Mouse (Mus musculus): ENCODE data around the gene Cacna1i. TPM values are rescaled to one million over a fixed set of nuclear protein-coding genes. Genes with fewer than 3 reads are reported as not detected.

The Cacna1i gene
- total RNA-seq, 2 experiments from 2014 or later = not detected

DNA sequence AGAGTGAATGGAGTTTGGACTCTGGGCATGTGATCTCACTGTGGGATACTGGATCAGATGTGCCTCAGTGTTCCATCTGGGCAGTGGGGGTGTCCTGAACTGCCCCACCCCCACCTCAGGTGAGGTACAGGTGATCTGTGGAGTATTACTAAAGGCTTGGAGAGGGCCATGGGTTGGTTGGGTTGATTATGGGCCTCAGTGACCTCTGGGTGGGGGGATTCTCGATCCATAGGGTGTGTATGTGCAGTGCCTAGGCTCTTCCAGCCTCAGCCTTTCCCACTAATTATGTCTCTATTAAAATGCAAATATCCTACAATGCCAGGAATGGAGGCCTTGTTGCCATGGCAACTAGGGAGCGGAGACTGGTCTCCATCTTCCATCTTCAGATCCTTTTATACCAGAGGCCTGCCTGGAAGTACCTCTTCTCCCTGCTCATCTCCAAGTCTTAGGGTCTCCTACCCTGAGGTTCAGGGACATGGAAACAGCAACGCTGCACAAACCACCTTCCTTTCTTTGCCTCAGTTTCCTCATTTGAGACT is 15.1 kb upstream of the Cacna1i start:
- no peak for ATAC-seq (ENCODE audit: poor library complexity, severe bottlenecking)

GRCm38 (mm10) chr15:80277107-80277506 is 9.9 kb upstream of the Cacna1i start:
- ATAC-seq (ENCODE audit: poor library complexity, severe bottlenecking) = no peak

- ATAC-seq (ENCODE audit: poor library complexity, severe bottlenecking) = no peak
Observed at GRCm38 (mm10) chr15:80277625-80278024, 9.4 kb upstream of the Cacna1i start.

- ATAC-seq (ENCODE audit: poor library complexity, severe bottlenecking) = no peak
Observed at GRCm38 (mm10) chr15:80278121-80278759, 8.8 kb upstream of the Cacna1i start.

DNA sequence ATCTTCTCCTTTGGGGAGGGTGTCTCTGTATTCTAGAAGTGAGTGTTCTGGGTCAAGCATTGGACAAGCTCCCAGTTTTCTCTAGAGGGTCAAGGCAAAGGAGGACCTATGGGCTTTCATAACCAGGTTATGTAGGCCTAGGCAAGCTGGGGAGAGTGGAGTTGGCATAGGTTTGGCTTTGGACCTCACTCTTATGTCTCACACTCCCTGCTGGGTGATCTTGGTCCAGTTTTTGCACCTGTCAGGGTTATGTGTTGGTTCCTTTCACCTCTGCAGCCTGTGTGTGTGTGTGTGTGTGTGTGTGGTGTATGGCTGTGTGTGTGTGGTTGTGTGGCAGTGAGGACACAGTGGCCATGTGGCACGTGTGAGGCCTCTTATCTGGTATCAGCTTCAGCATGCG is 8.0 kb upstream of the Cacna1i start:
- ATAC-seq (ENCODE audit: poor library complexity, severe bottlenecking) = no peak

- peak; percentile 49; the same call in 1 of the 2 replicates for ATAC-seq (ENCODE audit: poor library complexity, severe bottlenecking)
Observed at GRCm38 (mm10) chr15:80280646-80281045, 6.4 kb upstream of the Cacna1i start.

GRCm38 (mm10) chr15:80288036-80288435 is 998 bp downstream of the Cacna1i start:
- ATAC-seq (ENCODE audit: poor library complexity, severe bottlenecking) = no peak

DNA sequence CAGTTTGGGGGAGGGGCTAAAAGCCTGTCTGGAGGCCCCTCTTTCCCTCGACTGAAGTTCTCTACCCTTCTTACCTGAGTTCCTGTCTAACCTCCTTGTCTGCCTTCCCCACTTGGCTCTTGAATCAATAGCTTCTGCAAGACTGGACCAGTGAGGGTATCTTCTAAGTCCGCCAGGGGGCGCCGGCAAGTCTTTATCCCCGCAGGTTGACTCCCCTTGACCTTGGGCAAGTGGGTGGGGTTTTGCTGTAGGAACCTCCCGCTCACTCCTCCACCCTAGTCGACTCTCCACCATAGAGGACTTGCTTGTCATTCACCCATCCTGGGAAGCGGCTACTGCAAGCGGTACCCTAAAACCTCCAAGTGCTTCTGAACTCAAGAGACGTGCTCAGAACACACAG is 2.4 kb downstream of the Cacna1i start:
- ATAC-seq (ENCODE audit: poor library complexity, severe bottlenecking) = peak; percentile 59; the same call in 1 of the 2 replicates

DNA sequence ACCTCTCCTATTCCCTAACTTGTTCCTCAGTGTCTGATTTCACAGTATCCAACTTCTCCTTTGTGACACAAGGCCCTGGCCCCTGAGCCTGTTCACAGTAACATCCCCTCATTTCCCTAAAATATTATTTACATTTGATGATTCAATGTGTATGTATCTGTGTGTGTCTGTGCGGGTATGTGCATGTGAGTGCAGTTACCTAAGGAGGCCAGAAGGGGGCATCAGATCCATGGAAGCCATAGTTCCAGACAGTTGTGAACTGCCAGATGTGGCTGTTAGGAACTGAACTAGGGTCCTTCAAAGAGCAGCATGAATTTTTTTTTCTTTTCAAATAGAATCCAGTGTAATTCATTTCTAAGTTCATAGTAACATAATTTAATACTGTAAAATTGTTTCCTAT is 10.1 kb downstream of the Cacna1i start:
- ATAC-seq (ENCODE audit: poor library complexity, severe bottlenecking) = no peak

GRCm38 (mm10) chr15:80303779-80304178 is 16.7 kb downstream of the Cacna1i start:
- ATAC-seq (ENCODE audit: poor library complexity, severe bottlenecking) = no peak

DNA sequence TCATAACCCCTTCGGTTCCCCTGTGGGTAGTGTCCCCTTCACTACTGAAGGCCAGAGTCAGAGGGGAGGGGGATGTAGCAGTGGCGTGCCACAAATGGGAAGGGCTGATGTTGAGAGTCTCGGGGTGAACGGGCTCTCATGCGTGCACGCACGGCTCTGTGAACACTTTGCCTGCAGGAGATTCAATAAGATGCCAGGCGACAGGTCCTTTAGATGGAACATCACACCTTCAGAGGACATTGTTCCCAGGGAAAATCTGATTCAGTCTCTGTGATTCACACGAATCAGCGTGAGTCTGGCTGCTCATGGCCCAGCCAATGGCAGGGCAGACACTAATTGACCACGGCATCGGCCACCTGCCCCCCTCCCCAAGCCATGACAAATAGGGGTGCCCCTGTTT is 17.1 kb downstream of the Cacna1i start:
- no peak for ATAC-seq (ENCODE audit: poor library complexity, severe bottlenecking)

DNA sequence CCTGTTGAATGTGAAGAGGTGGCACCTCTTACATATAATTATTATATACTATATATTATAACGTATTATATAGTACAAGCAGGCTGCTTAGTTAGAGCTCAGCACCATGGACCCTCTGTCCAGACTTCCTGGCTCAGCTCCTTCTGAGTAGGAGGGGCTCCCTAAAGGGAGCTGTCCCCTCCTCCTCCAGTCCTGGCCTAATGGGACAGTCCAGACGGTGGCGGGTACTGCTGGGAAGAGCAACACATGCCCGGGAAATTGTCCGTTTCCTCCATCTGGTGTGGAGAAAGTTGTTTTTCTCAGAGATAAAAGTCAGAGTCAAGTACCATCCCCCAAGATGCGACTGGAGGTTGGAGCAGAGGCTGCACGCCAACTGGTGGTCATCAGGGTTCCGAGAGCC is 19.1 kb downstream of the Cacna1i start:
- no peak for ATAC-seq (ENCODE audit: poor library complexity, severe bottlenecking)

- no peak for ATAC-seq (ENCODE audit: poor library complexity, severe bottlenecking)
Observed at GRCm38 (mm10) chr15:80314731-80315130, 27.7 kb downstream of the Cacna1i start.

GRCm38 (mm10) chr15:80316966-80317634 is 30.1 kb downstream of the Cacna1i start:
- no peak for ATAC-seq (ENCODE audit: poor library complexity, severe bottlenecking)

GRCm38 (mm10) chr15:80317841-80318530 is 30.9 kb downstream of the Cacna1i start:
- no peak for ATAC-seq (ENCODE audit: poor library complexity, severe bottlenecking)

GRCm38 (mm10) chr15:80318543-80319255 is 31.7 kb downstream of the Cacna1i start:
- ATAC-seq (ENCODE audit: poor library complexity, severe bottlenecking) = no peak

DNA sequence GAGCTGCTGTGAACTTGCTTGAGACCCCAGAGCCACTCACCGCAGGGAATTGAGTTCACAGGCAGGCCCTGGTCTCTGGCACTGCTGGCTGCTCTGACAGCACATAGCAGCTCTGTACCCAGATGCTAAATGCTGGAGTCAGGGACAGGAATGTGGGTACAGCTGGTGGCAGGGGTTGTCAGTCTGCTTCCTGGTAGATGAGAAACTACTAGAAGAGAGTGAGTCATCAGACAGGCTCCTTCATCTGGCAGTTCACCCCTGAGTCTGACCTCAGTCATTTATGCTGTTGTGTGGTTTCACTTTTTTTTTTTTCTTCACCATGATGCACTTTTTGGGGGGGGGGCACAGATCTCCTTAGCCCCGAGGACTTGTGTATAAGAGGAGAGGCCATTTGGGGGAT is 32.3 kb downstream of the Cacna1i start:
- no peak for ATAC-seq (ENCODE audit: poor library complexity, severe bottlenecking)

- ATAC-seq (ENCODE audit: poor library complexity, severe bottlenecking) = no peak
Observed at GRCm38 (mm10) chr15:80319921-80320320, 32.9 kb downstream of the Cacna1i start.

DNA sequence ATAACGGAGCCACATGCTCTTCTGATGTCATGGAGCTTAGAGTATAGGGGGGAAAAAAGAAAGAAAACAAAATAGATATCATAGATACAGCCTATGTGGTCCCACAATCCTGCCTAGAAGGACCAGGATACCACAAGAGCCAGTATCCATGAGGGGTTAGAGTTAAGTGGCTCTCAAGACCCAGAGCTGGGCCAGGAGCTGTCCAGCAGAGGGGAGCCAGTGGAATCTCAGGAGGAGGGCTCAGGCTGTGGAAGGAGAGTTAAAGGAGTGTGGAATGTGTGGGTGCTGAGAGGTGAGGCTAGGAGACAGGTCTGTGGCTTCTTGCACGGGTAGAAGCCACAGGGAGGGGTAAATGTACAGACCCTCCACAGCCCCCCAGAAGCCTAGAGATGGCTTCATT is 38.2 kb downstream of the Cacna1i start:
- no peak for ATAC-seq (ENCODE audit: poor library complexity, severe bottlenecking)

DNA sequence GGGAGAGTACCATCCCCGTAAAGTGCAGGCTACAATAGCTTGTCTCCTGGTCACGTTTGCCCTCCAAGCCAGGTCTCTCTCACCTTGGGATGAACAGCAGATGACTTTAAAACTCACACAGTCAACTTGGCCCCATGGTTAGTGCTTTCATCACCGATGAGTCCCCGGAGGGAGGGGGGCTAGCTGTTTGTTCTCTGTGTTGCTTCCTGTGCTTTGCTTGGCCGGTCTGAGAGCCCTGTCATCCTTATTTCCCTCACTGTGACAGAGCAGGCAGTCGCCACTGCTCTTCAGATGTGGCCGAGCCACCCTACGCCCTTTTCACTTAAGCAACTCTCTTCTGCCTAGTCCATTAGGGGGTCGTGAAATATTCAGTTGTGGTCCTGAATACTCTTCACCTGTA is 38.7 kb downstream of the Cacna1i start:
- ATAC-seq (ENCODE audit: poor library complexity, severe bottlenecking) = no peak

DNA sequence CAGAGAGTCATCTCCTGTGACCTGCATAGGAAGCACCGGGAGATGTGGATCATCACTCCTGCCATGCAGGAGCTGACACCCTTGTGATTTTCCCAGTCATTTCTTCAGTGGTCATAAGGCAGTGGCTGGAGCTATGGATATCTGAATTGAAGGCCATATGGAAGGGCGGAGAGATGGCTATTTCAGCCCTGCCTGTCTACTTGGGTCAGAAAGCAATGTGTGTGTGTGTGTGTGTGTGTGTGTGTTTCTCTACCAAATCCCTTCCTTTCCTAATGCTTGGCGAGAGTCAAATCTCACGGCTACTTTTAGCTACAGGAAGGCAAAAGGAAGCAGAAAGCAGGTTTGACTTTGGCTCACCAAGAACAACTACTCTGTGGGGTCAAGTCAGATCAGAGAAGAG is 39.9 kb downstream of the Cacna1i start:
- no peak for ATAC-seq (ENCODE audit: poor library complexity, severe bottlenecking)

All from megakaryocyte, adult 5-6 weeks (primary cell).